Mouse (Mus musculus) stomach, postnatal 0 days (tissue): Measurements from ENCODE around the gene Cenpf.

ENCODE experiments used
- CTCF ChIP-seq: IDR thresholded peaks from 2 replicates; pipeline ENCODE4 v1.5.1; 2016; ENCODE audit warnings: antibody characterized with exemption, low read depth, mild to moderate bottlenecking, moderate library complexity
- EP300 ChIP-seq: optimal IDR thresholded peaks from 2 replicates; pipeline ENCODE3; 2016; ENCODE audit warnings: antibody characterized with exemption

DNA sequence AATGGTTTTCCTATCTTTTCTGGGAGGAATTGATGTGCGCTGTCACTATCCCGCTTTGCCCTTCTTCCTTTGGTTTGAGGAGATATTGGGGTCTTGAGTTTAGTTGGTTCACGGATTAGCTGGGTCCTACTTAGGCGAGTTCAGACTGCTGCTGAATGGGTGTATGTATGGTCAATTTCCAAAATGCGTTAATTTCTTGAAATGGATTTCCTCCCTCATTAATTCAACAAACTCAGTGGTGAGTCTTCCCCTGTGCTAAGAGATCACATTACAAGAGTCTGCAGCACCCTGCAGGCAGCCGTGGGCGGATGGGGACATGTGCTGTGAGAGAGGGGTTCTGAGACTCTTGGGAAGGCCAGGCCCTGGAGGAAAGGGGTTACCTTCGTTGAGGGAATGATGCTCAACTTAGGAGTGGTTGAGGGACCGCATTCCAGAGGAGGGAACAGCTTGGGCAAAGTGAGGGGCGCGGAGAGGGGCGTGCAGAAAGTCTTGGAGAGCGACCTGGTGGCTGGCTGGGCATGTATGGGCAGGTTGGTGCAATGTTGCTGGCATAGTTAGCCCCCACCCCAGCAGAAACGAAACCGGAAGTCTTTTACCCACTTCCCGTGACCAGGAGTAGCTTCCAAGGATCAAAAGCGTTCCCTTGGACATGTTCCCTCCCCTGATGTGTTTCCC is 41.4 kb upstream of the Cenpf start:
- TF ChIP-seq CTCF: no peak
- TF ChIP-seq EP300: no peak
